Mouse (Mus musculus): ENCODE measurements around the gene Asic2.

GRCm38 (mm10) chr11:80948103-80948502, 1020.2 kb downstream of the Asic2 start:
- TF ChIP-seq CTCF (IDR thresholded peaks at IDR 0.05; ENCODE audit: low read depth, low read length) (no peak), POLR2A (IDR thresholded peaks at IDR 0.05; ENCODE audit: extremely low read depth, insufficient read depth, low read length) (no peak)

Data from liver, adult 2 months (tissue).